Mouse (Mus musculus): ENCODE data around the gene Dcaf12. TPM values are rescaled to one million over a fixed set of nuclear protein-coding genes. Genes with fewer than 3 reads are reported as not detected.

The Dcaf12 gene
- polyA plus RNA-seq, 1 experiment from 2014 or later, result 54.4 TPM

- no peak for DNase-seq (ENCODE audit: low spot score)
Measured at GRCm38 (mm10) chr4:41245408-41245807, 69.3 kb downstream of the Dcaf12 start.

Other genes with a start within 250 kb of the Dcaf12 start
- gene Aqp3, start 216.7 kb downstream of the Dcaf12 start, polyA plus RNA-seq (2015; fragmentation: Nextera tagmentation; extraction: Ambion mirVana), result 5.6 and 9.1 TPM in 2 replicates
- 12.1 and 15.8 TPM in 2 replicates for gene Nol6, start 190.4 kb downstream of the Dcaf12 start, polyA plus RNA-seq (2015; fragmentation: Nextera tagmentation; extraction: Ambion mirVana)
- gene Ube2r2, start 179.1 kb downstream of the Dcaf12 start, polyA plus RNA-seq (2015; fragmentation: Nextera tagmentation; extraction: Ambion mirVana), result 50.9 and 56.1 TPM in 2 replicates
- 32.1 and 37.7 TPM in 2 replicates for gene Ubap2, start 39.7 kb downstream of the Dcaf12 start, polyA plus RNA-seq (2015; fragmentation: Nextera tagmentation; extraction: Ambion mirVana)
- 37.2 and 43.2 TPM in 2 replicates for gene Ubap1, start 34.1 kb upstream of the Dcaf12 start, polyA plus RNA-seq (2015; fragmentation: Nextera tagmentation; extraction: Ambion mirVana)
- 5.6 and 5.9 TPM in 2 replicates for gene Kif24, start 150.0 kb upstream of the Dcaf12 start, polyA plus RNA-seq (2015; fragmentation: Nextera tagmentation; extraction: Ambion mirVana)
- 28.5 and 31.0 TPM in 2 replicates for gene Nudt2, start 150.3 kb upstream of the Dcaf12 start, polyA plus RNA-seq (2015; fragmentation: Nextera tagmentation; extraction: Ambion mirVana)
- 0.60 TPM in 2 replicates for gene AI464131, start 188.2 kb upstream of the Dcaf12 start, polyA plus RNA-seq (2015; fragmentation: Nextera tagmentation; extraction: Ambion mirVana)
- 0.94 and 1.5 TPM in 2 replicates for gene 1110017D15Rik, start 202.4 kb upstream of the Dcaf12 start, polyA plus RNA-seq (2015; fragmentation: Nextera tagmentation; extraction: Ambion mirVana)

Measured in thymus, postnatal 0 days (tissue).